Mouse (Mus musculus) ovary, adult 10 weeks (tissue): ENCODE measurements around the gene Mmp13. TPM values are rescaled to one million over a fixed set of nuclear protein-coding genes. Genes with fewer than 3 reads are reported as not detected.

Source experiments
- polyA plus RNA-seq: library from polyadenylated mRNA; stranded (reverse); fragments of 350-450 nt; fragmentation: Illumina TruSeq; extraction: RNeasy Lipid Tissue Mini Kit (QIAGEN cat#74804); gene quantifications from one replicate; pipeline ENCODE4 v1.2.3, GENCODE M21; 2014

The Mmp13 gene
- 1.0 TPM for polyA plus RNA-seq

DNA sequence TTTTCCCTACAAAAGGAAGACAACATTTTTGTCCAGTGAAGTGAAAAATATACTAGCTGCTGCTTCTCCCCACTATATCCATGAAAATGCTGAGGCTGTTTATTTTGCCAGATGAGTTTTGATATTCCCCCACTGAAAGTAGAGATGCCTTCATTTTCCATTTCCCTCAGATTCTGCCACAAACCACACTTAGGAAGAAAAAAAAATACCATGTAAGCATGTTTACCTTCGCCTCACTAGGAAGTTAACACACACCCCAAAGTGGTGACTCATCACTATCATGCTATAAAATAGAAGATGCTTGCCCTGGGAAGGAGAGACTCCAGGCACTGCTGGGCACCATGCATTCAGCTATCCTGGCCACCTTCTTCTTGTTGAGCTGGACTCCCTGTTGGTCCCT is at the start of gene Mmp13:
Mmp13 (plus strand) TSS at position 301 of the 400 bp plus-strand sequence.

Other genes with a start within 250 kb of the Mmp13 start
- gene Dync2h1, start 88.1 kb upstream of the Mmp13 start, polyA plus RNA-seq, result 18.7 TPM
- 180 TPM for gene Dcun1d5, start 88.0 kb upstream of the Mmp13 start, polyA plus RNA-seq
- gene Mmp12, start 71.9 kb downstream of the Mmp13 start, polyA plus RNA-seq, result 71.6 TPM
- gene Mmp1b, start 115.5 kb downstream of the Mmp13 start, polyA plus RNA-seq, result not detected
- 3.8 TPM for gene Mmp3, start 173.3 kb downstream of the Mmp13 start, polyA plus RNA-seq
- gene Mmp10, start 229.8 kb downstream of the Mmp13 start, polyA plus RNA-seq, result not detected